Mouse (Mus musculus) heart, embryonic 11.5 days (tissue): Measurements from ENCODE around the gene Xcr1. TPM values are rescaled to one million over a fixed set of nuclear protein-coding genes. Genes with fewer than 3 reads are reported as not detected.

ENCODE experiments used
- ATAC-seq: fragments of 200-750 bp; cut with Nextera tagmentation; replicated peaks from 2 replicates; pipeline ENCODE4 v1.8.0; 2017; ENCODE audit warnings: moderate library complexity; ENCODE audit not compliant: insufficient number of reproducible peaks, low FRiP score, low TSS enrichment
- H3K27ac ChIP-seq: fragments of 300-500 bp; sonication (generic); 2 replicates; pipeline ENCODE4 v1.5.1; 2014; ENCODE audit warnings: mild to moderate bottlenecking, low read depth, low read length
- H3K27me3 ChIP-seq: fragments of 300-500 bp; sonication (generic); 2 replicates; pipeline ENCODE4 v1.6.1; 2014; ENCODE audit warnings: mild to moderate bottlenecking, low read length, mixed read lengths; ENCODE audit not compliant: control insufficient read depth, insufficient read depth
- H3K36me3 ChIP-seq: fragments of 300-500 bp; sonication (generic); 2 replicates; pipeline ENCODE4 v1.6.1; 2014; ENCODE audit warnings: mild to moderate bottlenecking, low read length, moderate library complexity, mixed read lengths; ENCODE audit not compliant: control insufficient read depth, insufficient read depth
- H3K4me1 ChIP-seq: fragments of 300-500 bp; sonication (generic); 2 replicates; pipeline ENCODE4 v1.6.1; 2014; ENCODE audit warnings: low read length; ENCODE audit not compliant: control insufficient read depth, insufficient read depth
- H3K4me2 ChIP-seq: fragments of 300-500 bp; sonication (generic); 2 replicates; pipeline ENCODE4 v1.6.1; 2014; ENCODE audit warnings: mild to moderate bottlenecking, moderate library complexity
- H3K4me3 ChIP-seq: fragments of 300-500 bp; sonication (generic); 2 replicates; pipeline ENCODE4 v1.5.1; 2014; ENCODE audit warnings: low read depth, low read length
- H3K9ac ChIP-seq: fragments of 300-500 bp; sonication (generic); 2 replicates; pipeline ENCODE4 v1.6.1; 2014; ENCODE audit warnings: mild to moderate bottlenecking, low read depth, low read length, moderate library complexity
- H3K9me3 ChIP-seq: fragments of 300-500 bp; sonication (generic); replicated peaks from 2 replicates; pipeline ENCODE4 v1.6.1; 2016; ENCODE audit warnings: low read length; ENCODE audit not compliant: control insufficient read depth
- WGBS: fragments of 180-500 bp; shearing (Covaris S2); extraction: QIAGEN DNeasy Blood & Tissue Kit; methylation state at CpG from one replicate; pipeline ENCODE4 v1.1.7; 2014; ENCODE audit not compliant: insufficient replicate concordance; 5-methylcytosine and 5-hydroxymethylcytosine counted together
- polyA plus RNA-seq: library from polyadenylated mRNA; unstranded; fragments of >200 nt; fragmentation: Nextera tagmentation; extraction: Ambion mirVana; gene quantifications from 2 replicates; pipeline ENCODE4 v1.2.1, GENCODE M21; 2014

Gene Xcr1
- polyA plus RNA-seq, 1 experiment from 2014 or later: not detected

GRCm38 (mm10) chr9:123851062-123851712 is 10.6 kb downstream of the Xcr1 start:
- H3K4me3 ChIP-seq: peak overlapping the region; percentile 63
- WGBS: under 1% methylated on average over 27 of the region's 27 CpGs
- peak; percentile 71 for ATAC-seq

DNA sequence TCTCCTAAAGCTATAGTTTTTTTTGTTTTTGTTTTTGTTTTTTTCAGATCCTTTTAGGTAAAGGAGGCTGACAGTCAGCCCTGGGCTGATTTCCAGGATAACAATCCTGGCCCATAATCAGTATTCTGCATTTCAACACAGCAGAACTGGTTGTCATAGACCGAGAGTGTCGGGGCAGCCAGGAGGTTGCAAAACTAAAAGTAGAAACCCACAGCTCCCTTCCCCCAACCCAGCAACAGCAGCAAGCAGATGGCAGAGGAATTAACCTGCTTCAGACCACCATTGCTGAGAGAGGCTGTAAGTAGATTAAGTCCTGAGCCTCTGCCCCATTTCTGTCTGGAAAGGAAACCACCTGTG is 11.1 kb downstream of the Xcr1 start:
- H3K27ac ChIP-seq: peak overlapping the region; percentile 88
- H3K36me3 ChIP-seq: no peaks in the 10 kb centered on the region
- H3K9me3 ChIP-seq: no peaks in the 10 kb centered on the region
- peak overlapping the region; percentile 93 for H3K9ac ChIP-seq
- peak overlapping the region; percentile 83 for H3K4me2 ChIP-seq
- peaks cover 14% of the 10 kb centered on the region; the same call in 1 of the 2 replicates for H3K4me1 ChIP-seq
- H3K4me3 ChIP-seq: peak overlapping the region; percentile 63
- no peak for ATAC-seq
- WGBS: 4% methylated on average over 2 of the region's 2 CpGs
- no peaks in the 10 kb centered on the region for H3K27me3 ChIP-seq

More at GRCm38 (mm10) chr9:123851062-123851712, 10.6 kb downstream of the Xcr1 start:
- peak overlapping the region; percentile 93 for H3K9ac ChIP-seq
- H3K36me3 ChIP-seq: no peaks in the 10 kb centered on the region
- H3K27me3 ChIP-seq: no peaks in the 10 kb centered on the region
- no peaks in the 10 kb centered on the region for H3K9me3 ChIP-seq
- peak overlapping the region; percentile 83 for H3K4me2 ChIP-seq
- peaks cover 11% of the 10 kb centered on the region; the same call in 1 of the 2 replicates for H3K4me1 ChIP-seq
- peak overlapping the region; percentile 88 for H3K27ac ChIP-seq

DNA sequence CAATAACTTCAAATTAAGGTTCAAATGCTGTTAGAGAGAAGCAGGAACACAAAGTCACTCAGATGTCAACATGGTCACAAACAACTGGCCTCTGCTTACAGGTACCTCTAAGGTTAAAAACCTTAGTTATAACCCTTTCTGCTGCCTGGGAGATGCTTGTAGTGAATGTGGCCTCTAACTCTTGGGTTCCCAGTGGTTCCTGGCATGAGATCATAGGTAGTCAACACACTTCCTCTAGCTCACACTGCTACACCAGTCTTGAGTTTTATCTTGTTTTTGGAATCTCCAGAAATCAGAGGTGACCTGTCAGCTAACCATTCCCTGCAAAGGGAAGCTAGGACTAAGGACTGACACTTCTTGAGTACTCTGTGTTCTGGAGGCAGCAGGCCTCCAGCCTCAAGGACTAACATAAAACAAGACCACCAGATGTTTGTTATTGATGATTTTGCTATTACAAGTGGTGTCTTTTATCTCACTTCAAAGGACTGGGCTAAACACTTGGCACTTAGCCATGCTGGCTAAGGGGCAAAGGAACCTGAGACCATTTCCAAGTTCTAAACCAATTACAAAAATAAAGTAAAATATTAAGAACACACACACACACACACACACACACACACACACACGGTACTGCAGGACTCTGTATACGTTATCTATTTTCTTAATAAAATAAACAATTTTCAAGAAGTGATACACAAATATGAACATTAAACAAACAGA is 11.7 kb downstream of the Xcr1 start:
- 58% methylated on average over 2 of the region's 2 CpGs for WGBS
- Histone ChIP-seq H3K4me3 (peak overlapping the region; percentile 63), H3K9ac (no peak overlapping the region), H3K4me2 (peak overlapping the region; percentile 83), H3K9me3 (no peaks in the 10 kb centered on the region), H3K4me1 (peaks cover 17% of the 10 kb centered on the region), H3K36me3 (no peaks in the 10 kb centered on the region), H3K27ac (peak overlapping the region; percentile 38; the same call in 1 of the 2 replicates), H3K27me3 (no peaks in the 10 kb centered on the region)
- no peak for ATAC-seq

DNA sequence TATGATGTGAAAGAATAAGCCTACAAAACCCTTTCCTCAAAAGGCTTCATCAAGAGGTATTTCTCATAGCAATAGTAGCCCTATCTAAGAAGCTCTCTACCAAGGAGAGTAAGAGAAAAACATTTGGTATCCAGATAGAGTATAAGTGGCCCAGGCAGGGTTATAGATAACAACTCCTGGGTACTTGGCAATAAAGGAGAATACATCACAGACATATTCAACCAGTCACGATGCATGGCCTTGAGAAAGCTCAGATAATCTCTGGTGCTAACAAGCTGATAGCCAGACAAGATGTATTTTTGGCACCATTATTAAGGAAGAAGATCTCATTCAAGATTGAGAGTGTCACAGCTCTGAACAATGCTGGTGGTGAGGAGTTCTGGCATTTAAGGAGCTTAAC is 15.3 kb downstream of the Xcr1 start:
- peaks cover 4% of the 10 kb centered on the region; the same call in 1 of the 2 replicates for H3K36me3 ChIP-seq
- no peaks in the 10 kb centered on the region for H3K9me3 ChIP-seq
- peaks cover 32% of the 10 kb centered on the region for H3K4me1 ChIP-seq
- no peaks in the 10 kb centered on the region for H3K27me3 ChIP-seq
- WGBS: 46% methylated on average over 1 of the region's 1 CpGs
- no peak overlapping the region for H3K9ac ChIP-seq
- H3K4me3 ChIP-seq: no peak overlapping the region
- no peak overlapping the region for H3K4me2 ChIP-seq
- no peak for ATAC-seq
- no peak overlapping the region for H3K27ac ChIP-seq

DNA sequence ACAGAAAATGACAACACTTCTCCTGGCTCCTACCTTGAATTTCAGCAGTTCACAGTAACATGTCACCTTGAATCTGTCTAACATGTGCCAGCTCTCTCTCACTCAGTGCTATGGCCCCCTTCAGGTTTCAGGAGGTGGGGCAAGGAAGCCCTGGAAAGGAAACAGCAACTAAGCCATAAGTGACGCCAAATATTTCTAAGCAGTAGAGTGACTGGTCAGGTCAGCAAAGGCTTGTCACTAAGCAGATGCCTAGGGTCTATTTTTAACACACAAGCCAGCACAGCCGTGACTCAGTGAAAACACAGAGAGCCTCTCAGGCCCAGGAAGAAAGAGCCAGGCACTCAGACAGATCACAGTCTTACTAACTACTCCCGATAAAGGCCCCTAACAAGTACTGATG is 16.7 kb downstream of the Xcr1 start:
- H3K36me3 ChIP-seq: peaks cover 6% of the 10 kb centered on the region
- no peak overlapping the region for H3K9ac ChIP-seq
- peak; percentile 78 for ATAC-seq
- H3K4me3 ChIP-seq: no peak overlapping the region
- peak overlapping the region; percentile 48 for H3K4me2 ChIP-seq
- no peaks in the 10 kb centered on the region for H3K9me3 ChIP-seq
- H3K27me3 ChIP-seq: no peaks in the 10 kb centered on the region
- peak overlapping the region; percentile 90 for H3K27ac ChIP-seq
- 19% methylated on average over 3 of the region's 3 CpGs for WGBS
- peaks cover 30% of the 10 kb centered on the region for H3K4me1 ChIP-seq

GRCm38 (mm10) chr9:123844468-123844867 is 17.4 kb downstream of the Xcr1 start:
- Histone ChIP-seq H3K4me1 (peaks cover 26% of the 10 kb centered on the region), H3K27ac (peak overlapping the region; percentile 90), H3K9me3 (no peaks in the 10 kb centered on the region), H3K4me2 (peak overlapping the region; percentile 48), H3K36me3 (peaks cover 8% of the 10 kb centered on the region), H3K4me3 (no peak overlapping the region), H3K27me3 (no peaks in the 10 kb centered on the region), H3K9ac (peak overlapping the region; percentile 34; the same call in 1 of the 2 replicates)
- WGBS: 41% methylated on average over 3 of the region's 3 CpGs
- no peak for ATAC-seq

- no peak for ATAC-seq
- Histone ChIP-seq H3K36me3 (peaks cover 14% of the 10 kb centered on the region), H3K4me2 (no peak overlapping the region), H3K9me3 (no peaks in the 10 kb centered on the region), H3K9ac (no peak overlapping the region), H3K27me3 (no peaks in the 10 kb centered on the region), H3K4me1 (peaks cover 16% of the 10 kb centered on the region), H3K27ac (no peak overlapping the region), H3K4me3 (no peak overlapping the region)
- WGBS: 85% methylated on average over 6 of the region's 6 CpGs
Observed at GRCm38 (mm10) chr9:123840243-123840642, 21.6 kb downstream of the Xcr1 start.

GRCm38 (mm10) chr9:123835851-123836250 is 26.0 kb downstream of the Xcr1 start:
- Histone ChIP-seq H3K36me3 (peaks cover 12% of the 10 kb centered on the region), H3K27ac (no peak overlapping the region), H3K27me3 (no peaks in the 10 kb centered on the region), H3K9ac (no peak overlapping the region), H3K4me2 (no peak overlapping the region), H3K4me3 (no peak overlapping the region), H3K4me1 (no peaks in the 10 kb centered on the region), H3K9me3 (no peaks in the 10 kb centered on the region)
- ATAC-seq: no peak
- WGBS: 86% methylated on average over 3 of the region's 3 CpGs
